Mouse (Mus musculus): ENCODE results near the gene Dysf. TPM values are rescaled to one million over a fixed set of nuclear protein-coding genes. Genes with fewer than 3 reads are reported as not detected.

Gene Dysf
- total RNA-seq, 1 experiment: 12.8 TPM

- in situ Hi-C loops (cut with MboI; ENCODE audit: low sequenced_read_pairs in 2 of 2, unreplicated experiment in 2 of 2): no loop called here
- no peak overlapping the region for H3K27ac ChIP-seq (ENCODE audit: insufficient read depth, low read depth, low read length, poor library complexity, severe bottlenecking)
- no peak for TF ChIP-seq ZNF384 (IDR thresholded peaks at IDR 0.05; ENCODE audit: low read depth, low read length)
- TF ChIP-seq MAFK (IDR thresholded peaks at IDR 0.05; ENCODE audit: insufficient read depth, low read depth, low read length): no peak
- TF ChIP-seq ZC3H11A (IDR thresholded peaks at IDR 0.05; ENCODE audit: borderline replicate concordance, low read depth, low read length): no peak
- no peak for TF ChIP-seq CHD2 (IDR thresholded peaks at IDR 0.05; ENCODE audit: low read depth, low read length)
- TF ChIP-seq HCFC1 (IDR thresholded peaks at IDR 0.05; ENCODE audit: borderline replicate concordance, insufficient read depth, low read length): no peak
- peaks cover 3 to 16% of the 10 kb centered on the region in 2 experiments; a peak in 3 of 4 replicates for H3K4me1 ChIP-seq (ENCODE audit: control insufficient read depth in 2 of 2, insufficient read depth in 2 of 2, low read length in 2 of 2, poor library complexity in 1 of 2)
- H3K9me3 ChIP-seq (ENCODE audit: control insufficient read depth, insufficient read depth, low read depth, low read length): no peaks in the 10 kb centered on the region
- H3K36me3 ChIP-seq (ENCODE audit: control insufficient read depth, insufficient read depth, low read length, poor library complexity, severe bottlenecking): no peaks in the 10 kb centered on the region
- no peak for DNase-seq (ENCODE audit: low read depth, low spot score)
- H3K9ac ChIP-seq (ENCODE audit: insufficient read depth, low read depth, low read length, poor library complexity, severe bottlenecking): no peak overlapping the region
- H3K4me3 ChIP-seq (ENCODE audit: insufficient read depth in 1 of 2, low read depth in 1 of 2, low read length in 2 of 2, poor library complexity in 1 of 2, severe bottlenecking in 1 of 2): no peak overlapping the region
Observed at GRCm38 (mm10) chr6:84232063-84232760, 223.8 kb downstream of the Dysf start.

- Histone ChIP-seq H3K4me1 (ENCODE audit: control insufficient read depth in 2 of 2, insufficient read depth in 2 of 2, low read length in 2 of 2, poor library complexity in 1 of 2) (peaks cover 1 to 5% of the 10 kb centered on the region in 2 experiments; a peak in 1 of 4 replicates), H3K4me3 (ENCODE audit: insufficient read depth in 1 of 2, low read depth in 1 of 2, low read length in 2 of 2, poor library complexity in 1 of 2, severe bottlenecking in 1 of 2) (no peak overlapping the region), H3K36me3 (ENCODE audit: control insufficient read depth, insufficient read depth, low read length, poor library complexity, severe bottlenecking) (no peaks in the 10 kb centered on the region), H3K9ac (ENCODE audit: insufficient read depth, low read depth, low read length, poor library complexity, severe bottlenecking) (no peak overlapping the region), H3K9me3 (ENCODE audit: control insufficient read depth, insufficient read depth, low read depth, low read length) (no peaks in the 10 kb centered on the region), H3K27ac (ENCODE audit: insufficient read depth, low read depth, low read length, poor library complexity, severe bottlenecking) (no peak overlapping the region)
- no peak for DNase-seq (ENCODE audit: low read depth, low spot score)
- in situ Hi-C loops (cut with MboI; ENCODE audit: low sequenced_read_pairs in 2 of 2, unreplicated experiment in 2 of 2): no loop called here
- TF ChIP-seq ZC3H11A (IDR thresholded peaks at IDR 0.05; ENCODE audit: borderline replicate concordance, low read depth, low read length) (no peak), MAFK (IDR thresholded peaks at IDR 0.05; ENCODE audit: insufficient read depth, low read depth, low read length) (no peak), HCFC1 (IDR thresholded peaks at IDR 0.05; ENCODE audit: borderline replicate concordance, insufficient read depth, low read length) (no peak), ZNF384 (IDR thresholded peaks at IDR 0.05; ENCODE audit: low read depth, low read length) (no peak), CHD2 (IDR thresholded peaks at IDR 0.05; ENCODE audit: low read depth, low read length) (no peak)
Observed at GRCm38 (mm10) chr6:84233783-84234182, 225.4 kb downstream of the Dysf start.

DNA sequence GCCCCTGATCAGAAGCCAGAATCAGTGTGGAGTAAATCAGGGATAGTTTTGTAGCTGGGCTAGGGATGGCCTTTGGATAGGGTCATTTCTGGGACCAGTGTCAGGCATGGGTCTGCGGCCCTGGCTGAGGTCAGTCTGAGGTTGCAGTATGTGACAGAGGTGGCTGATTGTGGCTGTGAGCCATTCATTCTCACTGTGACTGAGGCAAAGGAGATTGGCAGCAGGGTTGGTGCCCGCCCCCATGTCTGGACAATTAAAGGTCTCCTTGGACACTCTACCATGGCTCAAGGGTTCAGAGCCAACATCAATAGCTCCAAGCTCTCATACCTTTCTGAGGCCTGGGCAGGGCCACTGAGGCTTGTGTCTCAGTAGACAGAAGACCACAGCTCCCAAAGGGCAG, 227.0 kb downstream of the Dysf start:
- no peak for DNase-seq (ENCODE audit: low read depth, low spot score)
- Histone ChIP-seq H3K36me3 (ENCODE audit: control insufficient read depth, insufficient read depth, low read length, poor library complexity, severe bottlenecking) (no peaks in the 10 kb centered on the region), H3K4me3 (ENCODE audit: insufficient read depth in 1 of 2, low read depth in 1 of 2, low read length in 2 of 2, poor library complexity in 1 of 2, severe bottlenecking in 1 of 2) (no peak overlapping the region), H3K27ac (ENCODE audit: insufficient read depth, low read depth, low read length, poor library complexity, severe bottlenecking) (no peak overlapping the region), H3K4me1 (ENCODE audit: control insufficient read depth in 2 of 2, insufficient read depth in 2 of 2, low read length in 2 of 2, poor library complexity in 1 of 2) (no peaks in the 10 kb centered on the region), H3K9ac (ENCODE audit: insufficient read depth, low read depth, low read length, poor library complexity, severe bottlenecking) (no peak overlapping the region), H3K9me3 (ENCODE audit: control insufficient read depth, insufficient read depth, low read depth, low read length) (no peaks in the 10 kb centered on the region)
- TF ChIP-seq ZC3H11A (IDR thresholded peaks at IDR 0.05; ENCODE audit: borderline replicate concordance, low read depth, low read length): no peak
- in situ Hi-C loops (cut with MboI; ENCODE audit: low sequenced_read_pairs in 2 of 2, unreplicated experiment in 2 of 2): no loop called here

DNA sequence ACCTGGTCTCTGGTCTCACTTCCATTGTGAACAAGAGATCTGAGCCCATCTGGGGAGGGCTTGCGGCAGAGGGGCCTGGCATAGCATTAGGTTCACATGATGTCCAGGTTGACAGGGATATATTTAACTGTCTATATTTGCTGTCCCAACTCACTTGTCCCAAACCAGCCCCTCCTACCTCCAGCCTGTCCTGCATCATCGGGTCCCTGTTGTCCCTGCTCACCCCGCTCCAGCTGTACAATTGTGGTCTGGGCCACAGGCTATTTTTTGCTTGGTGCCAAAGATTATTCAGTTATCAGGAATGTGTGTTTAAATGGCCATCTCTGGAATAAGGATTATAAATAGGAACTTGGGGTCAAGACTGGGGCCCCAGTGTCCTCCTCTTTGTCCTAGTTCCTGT, 235.0 kb downstream of the Dysf start:
- H3K9me3 ChIP-seq (ENCODE audit: control insufficient read depth, insufficient read depth, low read depth, low read length): no peaks in the 10 kb centered on the region
- TF ChIP-seq ZNF384 (IDR thresholded peaks at IDR 0.05; ENCODE audit: low read depth, low read length) (no peak), MAFK (IDR thresholded peaks at IDR 0.05; ENCODE audit: insufficient read depth, low read depth, low read length) (no peak), CHD2 (IDR thresholded peaks at IDR 0.05; ENCODE audit: low read depth, low read length) (no peak), ZC3H11A (IDR thresholded peaks at IDR 0.05; ENCODE audit: borderline replicate concordance, low read depth, low read length) (no peak), HCFC1 (IDR thresholded peaks at IDR 0.05; ENCODE audit: borderline replicate concordance, insufficient read depth, low read length) (no peak)
- no peak overlapping the region for H3K27ac ChIP-seq (ENCODE audit: insufficient read depth, low read depth, low read length, poor library complexity, severe bottlenecking)
- in situ Hi-C loops (cut with MboI; ENCODE audit: low sequenced_read_pairs in 2 of 2, unreplicated experiment in 2 of 2): no loop called here
- no peak for DNase-seq (ENCODE audit: low read depth, low spot score)
- H3K9ac ChIP-seq (ENCODE audit: insufficient read depth, low read depth, low read length, poor library complexity, severe bottlenecking): no peak overlapping the region
- H3K4me3 ChIP-seq (ENCODE audit: insufficient read depth in 1 of 2, low read depth in 1 of 2, low read length in 2 of 2, poor library complexity in 1 of 2, severe bottlenecking in 1 of 2): no peak overlapping the region
- no peaks in the 10 kb centered on the region for H3K36me3 ChIP-seq (ENCODE audit: control insufficient read depth, insufficient read depth, low read length, poor library complexity, severe bottlenecking)
- H3K4me1 ChIP-seq (ENCODE audit: control insufficient read depth in 2 of 2, insufficient read depth in 2 of 2, low read length in 2 of 2, poor library complexity in 1 of 2): no peaks in the 10 kb centered on the region
